Mouse (Mus musculus) heart, postnatal 0 days (tissue): ENCODE results near the gene Nmb. TPM values are rescaled to one million over a fixed set of nuclear protein-coding genes. Genes with fewer than 3 reads are reported as not detected.

Experiments used
- ATAC-seq: fragments of 200-750 bp; cut with Nextera tagmentation; 2 replicates; pipeline ENCODE4 v1.8.0; 2017; ENCODE audit warnings: low read depth, moderate number of reproducible peaks, moderate library complexity; ENCODE audit not compliant: insufficient read depth
- DNase-seq: peaks from one replicate; pipeline ENCODE4 v3.0.0-alpha.2; 2016; ENCODE audit warnings: low spot score
- H3K27ac ChIP-seq: fragments of 300-500 bp; sonication (generic); 2 replicates; pipeline ENCODE4 v1.5.1; 2014; ENCODE audit warnings: low read depth, mild to moderate bottlenecking
- H3K27me3 ChIP-seq: fragments of 300-500 bp; sonication (generic); 2 replicates; pipeline ENCODE4 v1.6.1; 2014; ENCODE audit warnings: low read length, mixed read lengths; ENCODE audit not compliant: control insufficient read depth, insufficient read depth
- H3K36me3 ChIP-seq: fragments of 300-500 bp; sonication (generic); replicated peaks from 2 replicates; pipeline ENCODE4 v1.6.1; 2014; ENCODE audit warnings: low read length, mixed read lengths; ENCODE audit not compliant: control insufficient read depth, insufficient read depth
- H3K4me1 ChIP-seq: fragments of 300-500 bp; sonication (generic); 2 replicates; pipeline ENCODE4 v1.6.1; 2014; ENCODE audit warnings: antibody characterized with exemption; ENCODE audit not compliant: control insufficient read depth, insufficient read depth
- H3K4me2 ChIP-seq: fragments of 300-500 bp; sonication (generic); 2 replicates; pipeline ENCODE4 v1.6.1; 2014; ENCODE audit warnings: low read depth, mild to moderate bottlenecking, low read length, moderate library complexity
- H3K4me3 ChIP-seq: fragments of 300-500 bp; sonication (generic); 2 replicates; pipeline ENCODE4 v1.5.1; 2014; ENCODE audit warnings: low read depth, low read length
- H3K9ac ChIP-seq: fragments of 300-500 bp; sonication (generic); replicated peaks from 2 replicates; pipeline ENCODE4 v1.6.1; 2014; ENCODE audit warnings: low read depth, low read length, mixed read lengths
- H3K9me3 ChIP-seq: fragments of 300-500 bp; sonication (generic); replicated peaks from 2 replicates; pipeline ENCODE4 v1.6.1; 2016; ENCODE audit warnings: low read length; ENCODE audit not compliant: control insufficient read depth
- CTCF ChIP-seq: IDR thresholded peaks from 2 replicates; pipeline ENCODE4 v1.5.1; 2016; ENCODE audit warnings: antibody characterized with exemption, control low read depth, low read depth
- EP300 ChIP-seq: IDR thresholded peaks from 2 replicates; pipeline ENCODE4 v1.6.1; 2016; ENCODE audit warnings: antibody characterized with exemption, low read depth
- WGBS: fragments of 180-500 bp; shearing (Covaris S2); extraction: QIAGEN DNeasy Blood & Tissue Kit; methylation state at CpG from one replicate; pipeline ENCODE4 v1.1.7; 2014; 5-methylcytosine and 5-hydroxymethylcytosine counted together
- polyA plus RNA-seq: library from polyadenylated mRNA; unstranded; fragments of >200 nt; fragmentation: Nextera tagmentation; extraction: Ambion mirVana; gene quantifications from 2 replicates; pipeline ENCODE4 v1.2.1, GENCODE M21; 2015
- total RNA-seq: library from RNA; depleted of rRNA; stranded (reverse); fragments of >200 nt; gene quantifications from 2 replicates; pipeline ENCODE4 v1.2.3, GENCODE M21; 2014; ENCODE audit warnings: low replicate concordance

Gene Nmb
- total and polyA plus RNA-seq, 2 experiments from 2014 or later: 4.4 to 5.5 TPM

DNA sequence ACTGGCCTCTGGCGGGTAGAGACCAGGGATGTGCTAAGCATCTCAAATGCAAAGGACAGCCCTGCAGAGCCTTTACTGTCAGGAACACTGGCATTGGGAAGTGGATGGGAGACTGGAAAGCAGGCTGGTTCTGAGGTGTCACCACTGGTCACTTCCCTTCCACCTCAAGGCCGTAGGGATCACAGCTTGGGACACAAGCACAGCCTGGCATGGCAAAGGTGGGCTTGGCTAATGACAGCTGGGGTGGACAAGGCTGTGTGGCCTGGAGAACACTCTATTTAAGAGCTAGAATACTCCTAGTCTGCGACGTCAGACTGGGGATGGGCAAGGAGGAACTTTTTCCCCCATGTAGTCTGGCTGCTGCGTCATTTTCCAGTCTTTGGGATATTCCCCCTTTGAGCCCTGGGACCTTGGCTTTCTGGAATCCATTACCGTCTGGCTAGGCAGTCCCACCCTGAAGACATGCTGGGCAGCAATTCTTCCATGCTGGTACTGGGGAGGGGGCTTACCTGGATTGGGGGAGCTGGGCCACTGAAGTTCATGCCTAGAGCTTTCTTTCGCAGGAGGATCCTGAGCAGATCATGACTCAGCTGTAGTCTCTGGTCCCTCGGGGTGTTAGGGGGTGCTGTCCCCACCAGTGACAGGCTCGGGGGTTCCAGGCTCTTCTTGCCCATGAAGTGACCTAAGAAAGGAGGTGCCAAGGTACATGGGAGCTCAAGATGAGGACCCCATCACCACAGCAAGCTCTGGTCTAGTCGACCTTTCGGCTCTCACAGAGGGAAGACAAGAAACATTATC lies 1.1 kb downstream of the Nmb start:
- Histone ChIP-seq H3K36me3 (no peaks in the 10 kb centered on the region), H3K27me3 (no peaks in the 10 kb centered on the region), H3K9ac (no peak overlapping the region), H3K4me2 (peak overlapping the region; percentile 82; the same call in 1 of the 2 replicates), H3K4me1 (peaks cover 18% of the 10 kb centered on the region), H3K9me3 (no peaks in the 10 kb centered on the region), H3K4me3 (no peak overlapping the region; the same call in 1 of the 2 replicates), H3K27ac (no peak overlapping the region)
- 88% methylated on average over 11 of the region's 11 CpGs for WGBS
- no peak for ATAC-seq
- no peak for DNase-seq
- no peak for TF ChIP-seq CTCF
- no peak for TF ChIP-seq EP300

DNA sequence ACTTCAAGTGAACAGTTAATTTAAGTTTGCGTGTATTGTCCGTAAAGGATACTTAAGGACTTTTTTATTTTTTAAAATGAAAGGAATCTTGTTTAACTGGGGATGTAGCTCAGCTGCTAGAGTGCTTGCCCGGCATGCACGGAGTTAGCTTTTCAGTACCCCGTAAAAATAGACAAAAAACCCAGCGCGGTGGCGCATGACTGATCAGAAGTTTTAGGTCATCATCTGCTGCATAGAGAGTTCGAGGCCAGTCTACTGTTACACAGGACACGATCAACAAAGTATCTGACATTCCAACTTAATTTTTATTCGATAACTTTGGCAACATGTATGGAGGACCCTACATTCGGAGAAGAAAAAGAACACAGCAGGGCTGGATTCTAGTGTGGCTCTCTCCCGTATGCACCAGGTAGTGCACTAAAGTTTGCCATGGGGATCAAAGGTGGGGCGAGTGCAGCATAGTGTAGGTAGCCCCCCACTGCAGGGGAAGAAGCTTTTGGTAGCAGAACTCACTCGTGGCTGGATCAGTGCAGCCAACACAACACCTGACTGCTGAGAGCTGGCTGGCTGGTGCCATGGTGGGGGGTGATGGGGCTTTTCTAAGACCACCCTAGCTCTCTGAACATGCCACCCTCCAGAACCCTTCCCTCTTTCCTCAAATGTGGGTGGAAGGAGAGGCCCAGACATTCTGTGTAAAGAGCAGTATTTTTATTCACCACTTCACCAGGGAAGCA lies 3.2 kb downstream of the Nmb start:
- no peak for ATAC-seq
- peaks cover 18% of the 10 kb centered on the region for H3K4me1 ChIP-seq
- peak overlapping the region; percentile 84 for H3K27ac ChIP-seq
- TF ChIP-seq CTCF: no peak
- TF ChIP-seq EP300: no peak; the same call in 1 of the 2 replicates
- H3K4me3 ChIP-seq: peak overlapping the region; percentile 75
- peak overlapping the region; percentile 53 for H3K9ac ChIP-seq
- DNase-seq: no peak
- 26% methylated on average over 15 of the region's 15 CpGs for WGBS
- no peaks in the 10 kb centered on the region for H3K9me3 ChIP-seq
- peaks cover 10% of the 10 kb centered on the region for H3K36me3 ChIP-seq
- H3K4me2 ChIP-seq: peak overlapping the region; percentile 80
- no peaks in the 10 kb centered on the region for H3K27me3 ChIP-seq

DNA sequence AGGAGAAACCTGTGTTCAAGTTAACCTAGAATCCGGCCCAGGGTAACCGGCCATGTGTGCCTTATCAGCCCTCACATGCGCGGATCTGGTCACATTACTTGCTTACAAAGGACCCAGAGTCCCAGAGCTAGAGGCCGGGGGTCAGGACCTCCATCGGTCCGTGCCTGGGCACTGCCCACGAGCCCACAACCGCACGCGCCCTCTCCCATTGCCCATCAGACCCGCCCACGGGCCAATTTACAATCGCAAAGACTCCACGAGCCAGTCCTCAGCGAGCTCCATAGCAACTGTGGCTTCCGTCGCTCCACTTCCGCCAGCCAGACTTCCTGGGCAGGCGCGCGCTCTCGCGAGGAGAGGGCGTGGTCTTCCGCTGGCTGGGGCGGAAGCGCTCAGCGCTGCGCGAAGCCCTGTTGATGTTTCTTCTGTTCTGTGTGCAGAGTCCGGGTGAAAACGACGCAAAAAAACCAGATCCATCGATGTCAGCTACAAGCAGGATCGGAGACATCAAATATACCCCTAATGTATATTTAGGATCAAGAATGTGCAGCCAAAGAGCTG lies 3.9 kb downstream of the Nmb start, which contains the start of gene Wdr73:
Wdr73 (minus strand) TSS at position 326 of the 558 bp plus-strand sequence.
- Histone ChIP-seq H3K4me1 (peaks cover 18% of the 10 kb centered on the region), H3K36me3 (peaks cover 16% of the 10 kb centered on the region), H3K9ac (peak within 1 kb of the TSS; percentile 53), H3K27ac (peak within 1 kb of the TSS; percentile 84), H3K27me3 (no peaks in the 10 kb centered on the region), H3K4me2 (peak within 1 kb of the TSS; percentile 80), H3K4me3 (peak within 1 kb of the TSS; percentile 75), H3K9me3 (no peaks in the 10 kb centered on the region)
- peak; percentile 93 for DNase-seq
- under 1% methylated on average over 36 of the region's 36 CpGs for WGBS
- peak; percentile 96 for ATAC-seq
- TF ChIP-seq CTCF: no peak
- peak; percentile 78 for TF ChIP-seq EP300

DNA sequence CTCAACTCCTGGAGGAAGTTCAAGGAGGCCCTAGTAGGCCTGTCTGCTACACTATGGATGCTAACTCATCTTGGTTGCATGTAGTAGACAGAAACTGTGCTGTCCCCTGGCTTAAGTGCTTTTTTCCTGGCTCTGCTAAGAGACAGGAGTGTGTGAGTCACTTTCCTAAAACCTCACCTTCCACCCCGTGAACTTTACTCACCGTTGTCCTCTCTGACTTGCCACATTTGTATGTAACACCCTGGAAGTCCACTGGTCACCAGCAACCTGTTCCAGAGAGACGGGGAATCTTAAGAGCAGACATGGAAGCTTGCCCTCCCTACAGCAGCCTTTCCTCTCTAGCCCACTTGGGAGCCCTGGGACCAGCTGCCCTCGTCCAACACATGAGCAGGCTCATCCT lies 7.2 kb downstream of the Nmb start:
- H3K36me3 ChIP-seq: peaks cover 38% of the 10 kb centered on the region
- no peak overlapping the region for H3K4me2 ChIP-seq
- no peaks in the 10 kb centered on the region for H3K9me3 ChIP-seq
- no peaks in the 10 kb centered on the region for H3K27me3 ChIP-seq
- H3K4me3 ChIP-seq: no peak overlapping the region
- WGBS: 81% methylated on average over 4 of the region's 4 CpGs
- H3K4me1 ChIP-seq: peaks cover 13% of the 10 kb centered on the region
- DNase-seq: no peak
- no peak for TF ChIP-seq CTCF
- TF ChIP-seq EP300: no peak
- no peak overlapping the region for H3K9ac ChIP-seq
- H3K27ac ChIP-seq: no peak overlapping the region
- ATAC-seq: no peak

DNA sequence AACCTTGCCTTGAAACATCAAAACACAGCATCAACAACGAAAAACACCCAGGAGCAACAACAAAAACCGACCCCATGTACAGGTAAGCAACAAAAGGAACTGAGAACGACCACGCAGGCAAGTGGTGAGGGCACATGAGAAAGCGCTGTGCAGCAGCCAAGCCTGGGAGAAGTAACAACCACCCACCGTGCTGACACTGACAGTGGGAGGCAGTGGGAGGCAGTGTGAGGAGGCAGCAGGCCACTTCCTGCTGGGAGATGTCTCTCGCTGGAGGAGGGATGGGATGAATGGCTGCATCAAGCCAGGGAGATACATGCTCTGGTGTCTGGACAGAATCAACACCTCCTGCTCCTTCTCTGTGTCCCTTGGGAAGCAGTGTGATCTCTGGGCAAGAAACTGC lies 7.7 kb downstream of the Nmb start:
- DNase-seq (no peak), ATAC-seq (no peak)
- Histone ChIP-seq H3K9me3 (no peaks in the 10 kb centered on the region), H3K27ac (no peak overlapping the region), H3K4me3 (no peak overlapping the region), H3K27me3 (no peaks in the 10 kb centered on the region), H3K36me3 (peaks cover 44% of the 10 kb centered on the region), H3K9ac (no peak overlapping the region), H3K4me1 (peaks cover 13% of the 10 kb centered on the region), H3K4me2 (no peak overlapping the region)
- no peak for TF ChIP-seq EP300
- TF ChIP-seq CTCF: no peak
- WGBS: 75% methylated on average over 7 of the region's 7 CpGs
